Mouse (Mus musculus) brain, embryonic 14.5 days (tissue): ENCODE measurements at regions not wholly inside any gene's neighbourhood (a gene's known extent, or its start where the extent isn't known, plus 50 kb on each side); places are given as distances from the start of the nearest gene placed in this dataset.

Experiments
- CTCF ChIP-seq: fragments of 200-500 bp; IDR thresholded peaks from 2 replicates; pipeline ENCODE4 v1.5.1; 2012; ENCODE audit warnings: inconsistent platforms, mild to moderate bottlenecking, moderate library complexity, borderline replicate concordance; ENCODE audit not compliant: insufficient read depth, insufficient read length; ENCODE audit errors: extremely low read depth
- POLR2A ChIP-seq: fragments of 200-500 bp; IDR thresholded peaks from 2 replicates; pipeline ENCODE4 v1.6.1; 2012; ENCODE audit warnings: mild to moderate bottlenecking, inconsistent platforms, borderline replicate concordance; ENCODE audit not compliant: poor library complexity, insufficient read depth, insufficient read length, severe bottlenecking; ENCODE audit errors: extremely low read depth

GRCm38 (mm10) chr5:42977108-42977507 lies 255.9 kb upstream of the Cpeb2 start:
- TF ChIP-seq POLR2A (no peak), CTCF (no peak)
